Mouse (Mus musculus): ENCODE results near the gene Suds3.

- TF ChIP-seq POLR2A (IDR thresholded peaks at IDR 0.05; ENCODE audit: extremely low read depth, insufficient read depth, low read length) = no peak
- TF ChIP-seq CTCF (IDR thresholded peaks at IDR 0.05; ENCODE audit: low read depth, low read length) = no peak
These were observed 22.5 kb upstream of the Suds3 start for GRCm38 (mm10) chr5:117138295-117138988.
